Comparison of ENCODE assay signal across 8 mouse cellular contexts in the genomic region with DNA sequence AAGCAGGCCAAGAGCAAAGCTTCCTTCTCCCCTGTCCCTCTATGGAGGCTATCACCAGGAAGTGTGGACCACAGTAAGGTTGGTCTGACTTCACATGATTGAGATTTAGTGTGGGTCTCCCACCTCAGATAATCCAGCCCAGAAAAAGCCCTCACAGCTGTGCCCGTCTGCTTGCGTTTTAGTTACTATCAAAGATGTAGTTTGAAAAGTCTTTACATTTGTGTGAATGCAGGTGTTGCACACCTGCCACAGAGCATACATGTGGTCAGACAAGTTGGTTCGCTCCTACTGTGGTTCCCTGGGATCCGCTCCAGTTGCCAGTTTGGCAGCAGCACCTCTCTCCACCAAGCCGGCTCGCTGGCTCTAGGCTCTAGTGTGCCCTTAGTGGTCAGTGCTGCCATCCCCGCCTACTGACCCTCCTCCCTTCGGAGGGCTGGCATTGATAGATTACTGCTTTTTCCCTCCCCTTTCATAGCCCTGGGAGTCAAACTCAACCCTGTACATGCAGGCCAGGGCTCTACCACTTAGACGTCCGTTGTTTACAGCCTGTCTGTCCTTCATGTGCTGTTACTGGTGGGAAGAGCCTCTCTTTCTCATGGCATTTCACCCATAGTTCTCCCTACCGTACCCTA. TPM values are rescaled to one million over a fixed set of nuclear protein-coding genes. Genes with fewer than 3 reads are reported as not detected.
DNase-seq lines count a peak whose midpoint lies in the region; ATAC-seq and TF ChIP-seq lines count a peak whose summit lies in the region.

No protein-coding gene starts in this region.

- no peaks in the 10 kb centered on the region for H3K27me3 ChIP-seq in kidney, adult 2 months (replicated peaks; ENCODE audit: control insufficient read depth, insufficient read depth, low read length)

- no peak overlapping the region for H3K4me3 ChIP-seq in gastrocnemius, adult 2 months
- no peak overlapping the region for H3K4me3 ChIP-seq in kidney, adult 2 months (ENCODE audit: insufficient read depth, low read depth, low read length)

- peak; percentile 58 for DNase-seq in gastrocnemius, adult 2 months
- DNase-seq in gastrocnemius, adult 8-10 months (ENCODE audit: low spot score in 2 of 2), result no peak
- peak; percentile 62 for DNase-seq in adrenal gland, postnatal 25 days
- peak; percentile 84 for DNase-seq in kidney, adult 2 months
- peak; percentile 66 for DNase-seq in lung, postnatal 10 days
- DNase-seq in left cerebral cortex, adult 18-20 months (ENCODE audit: low spot score in 2 of 2), result no peak
- no peak for DNase-seq in frontal cortex, postnatal 25 days (ENCODE audit: low spot score in 2 of 2)

- H3K36me3 ChIP-seq in kidney, adult 2 months (ENCODE audit: control insufficient read depth, insufficient read depth, low read length), result no peaks in the 10 kb centered on the region; the same call in 1 of the 2 replicates

- WGBS in kidney, adult 2 months, result 25% methylated on average over 11 of the region's 11 CpGs

- H3K27ac ChIP-seq in gastrocnemius, adult 2 months, result no peak overlapping the region; the same call in 1 of the 2 replicates
- H3K27ac ChIP-seq in kidney, adult 2 months (ENCODE audit: insufficient read depth, low read depth, low read length), result peak overlapping the region; percentile 18; the same call in 1 of the 2 replicates

- intact Hi-C loops in gastrocnemius, adult 2 months (cut with DNase I), result no loop called here

- H3K4me1 ChIP-seq in kidney, adult 2 months (ENCODE audit: control insufficient read depth, insufficient read depth, low read length), result peaks cover 17% of the 10 kb centered on the region

- ATAC-seq in erythroid progenitor cell, adult 5-6 weeks (replicated peaks; ENCODE audit: low FRiP score, poor library complexity, severe bottlenecking), result no peak

- TF ChIP-seq CTCF in gastrocnemius, adult 2 months (IDR thresholded peaks at IDR 0.05), result no peak
- TF ChIP-seq CTCF in kidney, adult 2 months (conservative IDR thresholded peaks at IDR 0.05; ENCODE audit: insufficient read depth, insufficient read length, low read depth, low read length), result 0 out of 2 replicates have a peak, but pooled peaks have one; percentile 20

- TF ChIP-seq POLR2A in kidney, adult 2 months (IDR thresholded peaks at IDR 0.05; ENCODE audit: low read depth, low read length), result no peak

RNA-seq across cellular contexts. Expression of gene Helz, which starts 25.4 kb away (rescaled TPM):
- 10 to 100 TPM; 16.2 to 21.1 TPM for total RNA-seq in gastrocnemius, adult 2 months (2021)
- total RNA-seq in gastrocnemius, adult 8-10 months (2022), result 10 to 100 TPM; 17.3 to 21.4 (median 17.9) TPM
- total RNA-seq in adrenal gland, postnatal 25 days (2021), result 29.5 and 36.6 TPM in 2 replicates
- 16.3 and 18.8 TPM in 2 replicates for polyA plus RNA-seq in kidney, adult 2 months (2012; rRNA removed)
- 7.9 and 8.8 TPM in 2 replicates for total RNA-seq in erythroid progenitor cell, adult 5-6 weeks (2015; ENCODE audit: low replicate concordance)
- total RNA-seq in erythroid progenitor cell, adult 5-6 weeks (2017; ENCODE audit: low replicate concordance), result 7.3 and 8.0 TPM in 2 replicates
- 10 to 100 TPM; 46.2 to 51.5 TPM for total RNA-seq in left cerebral cortex, adult 18-20 months (2021)

Comparison
In these comparisons a context has a peak if more than half of its experiments do, and no peak if none do; other contexts are left out.
1. DNase-seq: peak in gastrocnemius, adult 2 months (single experiment), adrenal gland, postnatal 25 days (single experiment), kidney, adult 2 months (single experiment) and lung, postnatal 10 days (single experiment); none in gastrocnemius, adult 8-10 months (0 of 2), left cerebral cortex, adult 18-20 months (0 of 2) and frontal cortex, postnatal 25 days (0 of 2).